Mouse (Mus musculus) urinary bladder, adult 2 months (tissue): Measurements from ENCODE around the gene Tmem230. TPM values are rescaled to one million over a fixed set of nuclear protein-coding genes. Genes with fewer than 3 reads are reported as not detected.
A peak's percentile ranks its signal among the peaks of the same experiment; 100 is the strongest.
"Not testable (repeated sequence)": the region's sequence is repeated elsewhere in the genome, so short reads cannot be mapped to it uniquely, and the experiment has no call there.

Source experiments
- DNase-seq: peaks from one replicate; pipeline ENCODE4 v3.0.0; 2022; ENCODE audit warnings: low spot score
- polyA plus RNA-seq: library from polyadenylated mRNA; depleted of rRNA; stranded (reverse); fragments of >200 nt; gene quantifications from 2 replicates; pipeline ENCODE4 v1.2.3, GENCODE M21; 2012; rRNA removed

The Tmem230 gene
- polyA plus RNA-seq, result 44.1 and 48.0 TPM in 2 replicates

DNA sequence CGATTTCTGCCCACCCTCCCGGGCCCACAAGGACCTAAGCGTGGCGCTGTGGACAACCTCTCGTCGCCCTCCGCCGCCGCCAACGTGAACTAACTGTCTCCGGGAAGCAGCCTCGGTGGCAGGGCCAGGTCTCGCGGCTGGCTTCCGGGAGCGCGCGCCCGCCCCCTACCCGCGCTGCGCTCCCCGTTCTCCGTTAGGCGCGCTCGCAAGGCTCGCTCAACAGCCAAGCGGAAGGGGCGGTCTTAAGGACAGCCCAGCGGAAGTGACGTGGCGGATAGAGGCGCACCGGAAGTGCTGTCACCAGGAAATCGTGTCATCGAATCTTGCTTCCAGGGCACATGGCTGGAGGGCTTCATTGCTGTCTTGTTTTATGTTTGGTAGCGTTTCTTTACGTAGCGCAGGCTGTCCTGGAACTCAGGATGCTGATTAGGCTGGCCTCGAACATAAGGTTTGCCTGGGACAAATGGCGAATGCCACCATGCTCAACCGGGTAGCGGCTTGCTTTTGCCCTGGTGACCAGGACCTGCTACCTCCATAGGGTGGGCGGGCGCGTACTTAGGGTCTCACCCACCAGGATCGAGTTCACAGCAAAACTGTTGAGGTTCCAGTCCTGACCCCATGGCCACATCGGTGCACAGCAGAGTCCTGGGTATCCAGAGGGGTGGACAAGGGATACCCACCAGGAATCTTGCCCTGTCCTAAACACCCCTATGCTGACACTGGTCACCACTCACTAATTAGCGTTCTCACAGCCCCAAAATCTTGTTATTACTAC lies at the start of gene Tmem230:
Gene Tmem230 (minus strand): TSS at position 269 of the 775 bp plus-strand sequence.
- DNase-seq, result peak; percentile 73

DNA sequence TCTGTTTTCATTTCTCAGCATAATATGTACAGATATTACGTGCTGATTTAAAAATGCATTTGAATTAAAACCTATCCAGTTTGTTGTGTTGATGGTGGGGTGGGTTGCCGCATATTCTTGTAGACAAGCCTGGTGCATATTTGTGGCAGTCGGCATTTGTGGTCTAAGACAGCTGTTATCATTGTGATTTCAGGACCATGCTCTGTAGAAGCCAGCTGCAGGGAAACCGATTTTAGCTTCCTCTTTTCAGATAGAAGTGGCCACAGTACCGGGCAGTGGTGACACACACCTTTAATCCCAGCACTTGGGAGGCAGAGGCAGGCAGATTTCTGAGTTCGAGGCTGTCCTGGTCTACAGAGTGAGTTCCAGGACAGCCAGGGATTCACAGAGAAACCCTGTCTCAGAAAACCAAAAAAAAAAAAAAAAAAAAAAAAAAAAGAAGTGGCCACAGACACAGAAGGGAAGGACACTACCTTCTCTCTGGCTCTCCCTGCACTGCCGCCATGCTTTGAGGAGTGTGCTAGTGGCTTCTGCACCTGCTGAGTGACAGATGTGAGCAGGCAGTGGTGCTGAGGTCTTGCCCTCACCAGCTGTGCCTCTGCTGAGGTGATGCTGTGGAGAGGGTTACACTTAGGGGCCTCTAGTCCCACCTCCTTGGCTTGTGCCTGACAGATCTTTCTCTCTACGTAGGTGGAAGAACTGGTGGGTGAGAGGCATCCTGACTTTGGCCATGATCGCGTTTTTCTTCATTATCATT lies 46.3 kb upstream of the Tmem230 start:
- DNase-seq, result no peak

DNA sequence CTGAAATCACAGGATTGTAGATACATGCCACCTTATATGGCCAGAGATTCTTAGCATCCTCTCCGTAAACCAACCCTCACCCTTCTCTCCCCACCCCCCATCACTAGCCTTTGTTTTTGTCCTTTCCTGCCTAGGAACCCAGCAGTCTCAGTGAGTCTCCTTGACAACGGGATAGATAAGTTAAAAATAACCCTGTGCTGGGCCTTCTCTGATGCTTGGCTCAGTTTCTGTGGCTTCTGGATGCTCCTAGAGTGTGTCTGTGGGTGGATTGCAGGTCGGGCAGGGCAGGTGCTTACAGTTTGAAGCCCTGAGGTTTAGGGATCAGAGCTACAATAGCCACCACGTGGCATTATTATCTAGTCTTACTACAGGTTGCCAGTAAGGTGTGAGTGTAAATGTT lies 44.5 kb upstream of the Tmem230 start:
- no peak for DNase-seq

DNA sequence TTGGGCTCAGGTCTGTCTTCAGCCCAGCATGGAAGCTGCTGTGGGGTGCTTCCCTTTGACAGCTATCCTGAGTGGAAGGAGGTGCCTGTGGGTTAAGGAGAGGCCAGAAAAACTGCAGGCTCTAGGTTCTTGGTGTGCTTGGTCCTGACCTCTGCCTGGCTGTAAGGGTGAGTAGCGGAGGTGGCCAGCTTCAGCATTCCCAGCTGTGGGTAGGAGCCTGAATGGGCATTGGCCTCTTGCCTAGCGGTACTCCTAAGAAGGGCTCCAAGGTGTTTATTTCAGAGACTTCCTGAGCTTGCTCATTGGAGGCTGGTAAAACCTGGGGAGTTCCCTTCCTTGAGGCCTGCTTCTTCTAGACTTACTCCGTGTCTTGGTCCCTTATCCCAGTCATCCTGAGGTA lies 43.7 kb upstream of the Tmem230 start:
- no peak for DNase-seq

DNA sequence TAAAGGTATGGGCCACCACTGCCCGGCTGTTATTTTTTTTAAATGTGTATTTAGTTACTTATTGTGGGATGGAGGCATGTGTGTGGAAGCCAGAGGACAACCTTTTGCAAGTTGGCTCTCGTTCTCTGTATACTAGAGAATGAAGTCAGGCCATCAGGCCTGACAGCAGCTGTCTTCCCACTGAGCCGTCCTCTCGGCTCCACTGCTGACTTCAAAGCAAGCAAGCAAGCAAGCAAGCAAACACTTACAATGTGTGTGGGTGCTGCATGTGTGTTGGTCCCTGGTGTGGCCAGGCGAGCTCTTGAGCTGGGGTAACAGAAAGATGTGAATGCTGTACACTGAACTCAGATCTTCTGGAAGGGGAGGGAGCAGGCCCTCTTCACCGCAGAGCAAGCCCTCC lies 43.2 kb upstream of the Tmem230 start:
- no peak for DNase-seq

DNA sequence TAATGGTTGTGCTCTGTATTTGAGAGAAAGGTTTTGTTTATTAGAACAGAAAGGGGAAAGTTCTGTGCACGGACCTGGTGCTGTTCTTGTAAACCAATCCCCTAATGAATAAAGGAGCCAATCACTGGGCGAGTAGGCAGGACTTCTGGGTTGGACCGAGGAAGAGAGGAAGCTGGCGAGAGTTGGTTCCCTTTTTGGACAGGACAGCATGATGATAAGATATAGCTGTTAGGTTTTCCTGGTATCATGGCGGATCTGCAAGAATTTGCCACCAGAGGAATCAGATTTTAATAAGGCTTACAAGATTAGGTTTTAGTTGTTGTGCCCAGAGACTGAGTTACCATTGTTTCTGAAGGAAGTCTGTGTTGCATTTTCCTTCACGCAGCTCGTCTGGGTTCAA lies 41.6 kb upstream of the Tmem230 start:
- DNase-seq, result not testable (repeated sequence)

DNA sequence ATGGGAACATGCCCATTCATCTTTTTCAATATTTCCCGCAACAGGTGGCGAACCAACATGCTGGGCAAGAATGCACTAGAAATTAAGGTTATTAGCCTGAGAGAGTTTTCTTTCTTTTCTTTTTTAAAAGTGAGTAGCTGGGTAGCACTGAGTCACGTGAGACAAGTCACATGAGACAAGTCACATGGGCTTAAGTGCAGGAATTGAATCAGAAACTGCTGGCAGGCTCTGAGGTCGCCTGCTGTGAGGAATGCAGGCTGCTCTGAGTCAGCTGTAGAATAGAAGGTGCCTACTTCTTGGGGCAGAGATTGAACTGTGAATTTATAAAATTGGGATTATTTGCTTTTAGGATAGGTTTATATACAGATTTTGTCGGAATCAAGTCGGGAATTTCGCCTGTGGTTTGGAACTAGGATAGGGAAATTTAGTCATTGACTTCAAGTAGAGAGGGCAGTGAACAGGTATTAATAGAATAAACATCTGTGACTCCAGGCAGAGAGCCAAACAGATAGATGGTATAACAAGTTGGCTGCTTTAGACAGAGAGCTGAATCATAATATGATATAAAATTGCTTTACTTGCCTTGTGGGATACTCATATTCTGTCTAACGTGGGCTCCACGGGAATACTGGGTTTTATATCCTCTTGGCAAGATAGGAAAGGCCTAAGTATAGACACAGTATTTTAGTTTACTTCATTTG lies 38.9 kb upstream of the Tmem230 start:
- no peak for DNase-seq

DNA sequence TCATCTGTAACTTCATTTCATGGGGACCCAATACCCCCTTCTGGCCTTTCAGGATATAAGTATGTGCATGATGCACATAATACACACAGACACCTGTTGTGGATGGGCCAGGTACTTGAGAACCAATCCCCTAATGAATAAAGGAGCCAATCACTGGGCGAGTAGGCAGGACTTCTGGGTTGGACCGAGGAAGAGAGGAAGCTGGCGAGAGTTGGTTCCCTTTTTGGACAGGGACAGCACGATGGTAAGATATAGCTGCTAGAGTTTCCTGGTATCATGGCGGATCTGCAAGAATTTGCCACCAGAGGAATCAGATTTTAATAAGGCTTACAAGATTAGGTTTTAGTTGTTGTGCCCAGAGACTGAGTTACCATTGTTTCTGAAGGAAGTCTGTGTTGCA lies 38.1 kb upstream of the Tmem230 start:
- DNase-seq, result not testable (repeated sequence)

DNA sequence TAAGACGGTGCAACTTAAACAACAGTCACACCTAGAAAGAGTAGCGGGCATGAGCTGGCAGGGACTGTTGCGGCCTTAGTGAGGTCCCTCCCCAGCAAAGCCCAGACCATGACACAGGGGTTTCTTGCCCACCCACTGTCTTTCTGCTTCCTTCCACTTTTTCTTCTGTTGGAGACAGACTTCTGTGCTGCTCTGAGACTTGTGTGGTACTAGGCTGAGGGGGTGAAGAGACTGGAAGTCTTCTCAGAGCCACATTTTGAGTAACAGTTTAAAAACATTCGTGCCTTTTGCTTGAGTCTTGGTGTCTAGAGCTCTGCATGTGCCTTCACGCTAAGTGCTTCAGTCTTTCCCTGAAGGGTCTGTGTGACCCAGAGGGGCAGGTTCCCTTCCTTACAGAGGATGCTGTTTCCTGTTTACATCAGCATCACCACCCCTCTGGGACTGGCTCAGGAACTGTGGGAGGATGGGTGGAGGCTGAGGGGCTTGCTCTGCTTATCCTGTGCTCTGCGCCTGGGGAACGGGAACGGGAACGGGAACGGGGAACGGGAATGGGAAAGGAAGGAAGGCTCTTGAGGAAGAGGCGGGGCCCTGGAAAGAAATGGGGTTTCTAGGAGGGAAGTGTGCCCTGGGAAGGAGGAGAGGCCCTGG lies 37.0 kb upstream of the Tmem230 start:
- no peak for DNase-seq

DNA sequence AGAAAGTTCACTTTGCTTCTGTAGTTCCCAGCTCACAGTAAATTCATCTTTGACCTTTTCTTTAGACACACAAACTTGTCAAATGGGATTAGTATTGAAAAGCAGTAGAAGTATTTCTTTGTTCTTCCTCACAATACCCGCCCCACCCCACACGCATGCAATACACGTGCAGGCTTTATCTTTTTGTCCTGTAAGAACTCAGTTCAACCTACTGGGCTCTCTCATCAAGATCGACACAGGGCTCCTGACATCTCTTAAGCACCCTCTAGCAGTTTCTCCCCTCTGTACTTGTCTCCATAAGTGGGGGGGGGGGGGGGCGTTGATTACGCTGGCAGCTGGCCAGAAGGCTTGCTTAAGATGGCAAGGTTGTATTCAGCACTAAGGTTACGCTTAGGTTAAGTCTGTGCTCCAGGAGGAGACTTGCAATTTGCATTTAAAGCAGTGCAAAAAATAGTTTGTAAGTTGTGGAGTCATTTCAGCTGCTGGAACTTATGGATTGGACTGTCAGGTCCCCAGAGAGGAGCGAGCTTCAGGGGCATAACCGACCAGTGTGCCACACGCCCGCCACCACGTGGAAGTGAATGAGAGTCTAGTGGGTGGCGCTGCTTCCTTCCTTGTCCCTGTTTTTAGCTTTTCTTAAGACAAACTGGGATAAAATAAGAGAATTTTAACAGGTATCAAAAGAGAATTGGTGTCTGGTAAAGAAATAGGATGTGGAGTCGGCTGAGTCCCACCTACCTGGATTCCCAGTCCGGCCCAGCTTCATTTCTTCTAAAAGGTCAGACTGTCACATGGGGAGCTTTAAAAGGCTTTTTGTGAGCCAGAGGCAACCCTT lies 35.8 kb upstream of the Tmem230 start:
- DNase-seq, result no peak

DNA sequence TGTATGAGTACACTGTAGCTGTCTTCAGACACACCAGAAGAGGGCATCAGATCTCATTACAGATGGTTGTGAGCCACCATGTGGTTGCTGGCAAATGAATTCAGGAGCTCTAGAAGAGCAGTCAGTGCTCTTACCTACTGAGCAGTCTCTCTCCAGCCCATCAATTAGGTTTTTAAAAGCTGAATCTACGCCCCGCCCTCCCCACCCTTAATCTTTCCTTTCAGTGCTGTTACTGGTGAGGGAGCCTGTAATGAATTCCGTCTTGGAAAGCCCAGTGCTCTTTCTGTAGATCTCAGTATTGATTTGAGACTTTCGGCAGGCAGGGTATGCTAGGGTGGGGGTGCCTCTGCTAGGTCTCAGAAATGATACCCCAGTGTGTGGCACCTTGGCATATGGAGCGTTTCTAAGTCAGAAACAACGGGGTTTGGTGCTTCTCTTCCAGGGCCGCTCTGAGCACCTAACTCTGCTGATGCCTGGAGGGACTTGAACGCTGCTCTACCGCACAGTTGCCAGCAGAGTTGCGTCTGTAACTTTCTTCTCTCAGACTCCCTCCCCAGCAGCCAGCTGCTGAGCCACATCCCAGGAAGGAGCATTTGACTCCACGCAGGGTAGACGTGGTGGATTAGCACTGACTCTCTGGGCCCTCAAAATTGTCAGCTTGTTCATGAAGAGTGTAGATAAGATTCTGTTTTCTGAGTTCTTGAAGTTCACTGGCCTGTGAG lies 35.0 kb upstream of the Tmem230 start:
- DNase-seq, result no peak

DNA sequence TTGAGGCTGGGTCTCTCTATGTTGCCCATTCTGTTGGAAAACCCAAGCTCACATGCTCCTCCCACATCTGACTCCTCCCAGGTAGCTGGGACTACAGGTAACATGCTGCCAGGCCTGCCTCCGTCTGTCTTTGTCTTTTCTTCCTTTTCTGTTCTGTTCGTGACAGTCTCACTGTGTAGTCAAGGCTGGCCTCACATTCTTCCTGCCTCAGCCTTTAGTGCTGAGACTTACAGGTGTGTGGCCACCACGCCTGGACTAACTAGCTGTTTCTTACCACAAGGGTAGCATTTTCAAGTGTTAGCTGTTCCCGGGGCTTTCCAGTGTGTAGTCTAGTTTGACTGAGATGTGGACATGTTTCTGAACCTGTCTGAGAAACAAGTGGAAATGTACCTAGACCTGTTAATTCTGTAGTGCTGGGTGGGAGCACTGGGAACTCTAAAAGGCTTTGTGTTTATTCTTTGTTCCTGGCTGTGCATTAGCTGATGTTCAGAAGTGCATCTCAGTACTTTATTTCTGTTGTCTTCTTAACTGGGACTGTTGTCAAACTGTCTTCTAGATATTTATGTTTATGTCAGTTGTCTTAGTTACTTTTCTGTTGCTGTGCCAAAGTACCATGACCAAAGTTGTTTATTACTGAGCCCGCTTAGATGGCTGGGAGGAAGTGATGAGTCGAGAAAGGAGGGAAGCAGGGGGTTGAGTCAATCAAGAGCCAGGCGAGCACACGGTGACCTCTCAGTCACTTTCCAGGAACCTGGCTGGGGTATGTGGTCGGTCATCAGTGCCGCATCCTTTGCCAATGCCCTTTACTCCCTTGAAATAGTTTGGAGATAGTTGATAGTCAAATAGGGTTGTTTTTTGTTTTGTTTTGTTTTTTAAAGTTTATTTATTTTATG lies 34.2 kb upstream of the Tmem230 start:
- no peak for DNase-seq

DNA sequence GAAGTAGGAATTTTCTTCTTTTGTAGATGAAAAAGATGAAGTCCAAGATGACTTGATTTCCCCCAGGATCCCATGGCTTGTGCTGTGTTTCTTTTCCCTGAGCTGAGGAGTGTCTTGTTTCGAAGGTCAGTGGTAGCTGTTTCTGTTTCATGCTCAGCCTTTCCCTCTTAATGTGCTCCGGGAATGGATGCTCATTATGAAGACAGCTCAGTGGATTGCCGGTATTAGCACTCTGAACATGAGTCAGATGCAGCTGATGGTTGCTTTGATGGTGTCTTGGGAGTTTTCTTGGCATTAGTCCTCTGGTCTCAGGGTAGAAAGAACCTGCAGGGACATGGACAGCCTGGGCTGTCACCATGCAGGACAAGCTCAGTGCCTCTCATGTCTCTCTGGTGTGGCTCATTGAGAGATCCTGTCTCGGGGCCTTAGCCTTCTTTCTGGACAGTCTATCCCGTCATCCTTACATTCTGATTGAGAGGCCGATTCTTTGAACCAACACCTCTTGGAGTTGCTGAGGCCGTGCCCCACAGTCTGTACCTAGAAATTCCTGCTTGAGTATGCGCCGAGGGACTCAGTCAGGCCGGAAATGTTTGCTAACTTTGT lies 33.0 kb upstream of the Tmem230 start:
- DNase-seq, result no peak

DNA sequence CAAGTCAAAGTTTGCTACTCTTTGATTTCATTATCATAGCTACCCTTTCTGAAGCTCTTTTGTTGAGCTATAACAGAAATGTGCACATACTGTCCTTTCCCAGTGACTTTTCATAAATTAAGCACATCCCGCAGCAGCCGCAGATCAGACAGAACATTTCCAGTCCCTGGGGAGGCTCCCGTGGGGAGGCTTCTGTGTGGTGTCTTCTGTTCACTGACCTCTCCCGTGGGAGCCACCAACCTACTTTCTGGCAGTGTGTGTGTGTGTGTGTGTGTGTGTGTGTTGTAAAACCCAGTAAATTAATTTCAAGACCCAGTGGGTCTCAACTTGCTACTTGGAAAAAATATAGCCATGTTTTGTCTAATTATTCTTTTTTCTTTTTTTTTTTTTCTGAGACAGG lies 32.4 kb upstream of the Tmem230 start:
- no peak for DNase-seq

DNA sequence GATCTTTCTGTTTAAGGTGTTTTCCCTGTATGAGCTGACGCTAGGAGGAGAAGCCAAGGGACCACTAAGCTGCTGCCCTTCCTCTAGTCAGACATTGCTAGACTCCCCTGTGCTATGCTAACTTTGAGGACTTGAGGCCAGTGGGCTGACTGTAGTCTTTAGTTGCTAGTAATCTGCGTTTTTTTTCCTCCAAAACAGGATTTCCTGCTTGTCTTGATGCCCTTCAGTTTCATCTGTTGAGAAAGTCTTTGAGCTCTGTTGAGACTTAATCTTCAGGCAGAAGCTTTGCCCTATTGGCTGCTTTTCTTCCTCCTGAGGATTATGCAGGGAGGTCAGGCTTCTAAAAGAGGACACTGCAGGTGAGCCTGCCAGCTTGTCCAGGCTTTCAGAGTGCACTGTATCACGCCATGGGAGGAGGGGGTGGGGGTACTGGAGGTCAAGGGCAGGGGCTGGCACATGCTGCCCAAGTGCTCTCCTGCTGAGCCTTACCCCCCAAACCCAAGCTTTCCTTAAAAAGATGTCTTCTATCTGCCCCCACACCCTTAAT lies 31.8 kb upstream of the Tmem230 start:
- DNase-seq, result no peak

DNA sequence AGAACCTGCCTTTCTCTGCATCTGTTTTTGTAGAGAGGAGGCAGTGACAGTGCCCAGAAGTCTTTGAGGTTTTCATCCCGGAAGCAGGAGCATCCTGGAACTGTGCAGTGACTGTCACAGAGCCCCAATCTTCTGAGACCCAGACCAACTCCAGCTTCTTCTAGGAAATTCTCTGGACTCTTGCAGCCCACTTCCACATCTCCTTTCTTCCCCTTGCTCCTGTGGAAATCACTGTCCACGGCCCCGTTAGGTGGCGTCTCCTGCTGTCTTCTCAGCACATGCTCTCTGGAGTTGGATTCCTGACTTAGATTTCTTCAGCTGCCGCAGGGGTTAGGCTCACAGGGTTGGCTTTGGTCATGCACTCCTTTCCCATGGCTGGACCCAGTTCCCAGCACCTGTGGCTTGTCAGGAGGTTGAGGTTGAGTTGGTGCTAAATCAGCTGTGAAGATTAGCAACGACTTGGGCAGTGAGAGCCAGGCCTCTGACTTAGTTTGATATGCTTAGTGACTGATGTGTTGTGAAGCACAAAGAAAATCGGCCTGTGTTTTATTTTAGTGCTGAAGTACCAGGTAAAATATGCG lies 30.8 kb upstream of the Tmem230 start:
- no peak for DNase-seq

DNA sequence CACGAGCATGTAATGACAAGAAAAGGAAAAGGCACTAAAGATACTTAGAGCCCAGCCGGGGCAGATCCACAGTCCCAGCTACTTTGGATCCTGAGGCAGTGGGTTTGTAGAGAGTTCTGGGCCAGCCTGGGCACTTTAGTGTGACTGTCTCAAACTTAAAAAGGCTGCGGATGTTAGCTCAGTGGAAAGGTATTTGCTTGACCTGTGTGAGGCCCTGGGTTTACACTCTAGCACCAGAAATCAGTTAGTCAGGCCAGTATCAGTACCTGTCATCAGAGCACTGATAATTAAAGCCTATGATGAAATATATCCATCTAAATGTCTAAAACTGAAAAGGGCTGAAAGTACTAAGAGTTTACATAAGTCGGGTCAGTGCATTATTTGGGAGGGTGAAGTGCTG lies 28.6 kb upstream of the Tmem230 start:
- DNase-seq, result no peak

DNA sequence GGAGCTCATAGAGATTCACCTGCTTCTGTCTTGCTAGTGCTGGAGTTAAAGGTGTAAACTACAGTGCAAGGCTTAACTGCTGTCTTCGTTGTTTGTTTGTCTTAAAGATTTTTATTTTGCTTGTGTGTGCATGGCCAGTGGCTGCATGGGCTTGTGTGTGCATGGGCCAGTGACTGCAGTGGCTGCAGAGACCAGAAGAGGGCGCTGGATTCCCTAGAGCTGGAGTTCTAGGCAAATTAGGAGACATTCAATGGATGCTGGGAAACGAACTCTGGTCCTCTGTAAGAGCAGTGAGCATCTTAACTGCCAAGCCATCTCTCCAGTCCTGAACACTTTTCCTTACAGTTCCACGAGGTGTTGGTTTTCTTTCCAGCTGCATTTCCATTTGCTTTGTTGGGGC lies 27.9 kb upstream of the Tmem230 start:
- no peak for DNase-seq
